Mouse (Mus musculus): ENCODE data around the gene Copg1.

GRCm38 (mm10) chr6:87851871-87852270 lies 35.7 kb upstream of the Copg1 start:
- TF ChIP-seq CTCF (IDR thresholded peaks at IDR 0.05; ENCODE audit: extremely low read depth, insufficient read depth, insufficient read length, insufficient replicate concordance) = no peak
- TF ChIP-seq POLR2A (IDR thresholded peaks at IDR 0.05; ENCODE audit: low read depth, low read length) = no peak
